Mouse (Mus musculus): ENCODE data around the gene Pip4k2b. TPM values are rescaled to one million over a fixed set of nuclear protein-coding genes. Genes with fewer than 3 reads are reported as not detected.

Pip4k2b gene
- polyA plus RNA-seq, 1 experiment from 2014 or later = 5.0 TPM

GRCm38 (mm10) chr11:97685613-97686321 lies 58.7 kb downstream of the Pip4k2b start, which contains the start of gene Cisd3:
TSS of gene Cisd3 (plus strand) at chr11:97685826.
- H3K4me2 ChIP-seq = peak within 1 kb of the TSS; percentile 92
- ATAC-seq (ENCODE audit: low FRiP score) = peak; percentile 85
- peak within 1 kb of the TSS; percentile 58 for H3K9ac ChIP-seq (replicated peaks)
- H3K27me3 ChIP-seq (replicated peaks) = no peaks in the 10 kb centered on the region
- peak within 1 kb of the TSS; percentile 45 for H3K4me3 ChIP-seq (replicated peaks)
- peaks cover 35% of the 10 kb centered on the region for H3K36me3 ChIP-seq
- H3K27ac ChIP-seq (replicated peaks) = peak within 1 kb of the TSS; percentile 60; the same call in 1 of the 2 replicates
- peaks cover 31% of the 10 kb centered on the region for H3K4me1 ChIP-seq
- under 1% methylated on average over 43 of the region's 43 CpGs for WGBS
- no peaks in the 10 kb centered on the region for H3K9me3 ChIP-seq (replicated peaks)

- no peaks in the 10 kb centered on the region for H3K27me3 ChIP-seq (replicated peaks)
- H3K9ac ChIP-seq (replicated peaks) = no peak overlapping the region
- no peak for ATAC-seq (ENCODE audit: low FRiP score)
- H3K27ac ChIP-seq (replicated peaks) = peak overlapping the region; percentile 60; the same call in 1 of the 2 replicates
- peaks cover 36% of the 10 kb centered on the region for H3K4me1 ChIP-seq
- H3K9me3 ChIP-seq (replicated peaks) = no peaks in the 10 kb centered on the region
- H3K36me3 ChIP-seq = peaks cover 32% of the 10 kb centered on the region
- 0 out of 2 replicates have a peak overlapping the region, but pooled peaks have one; percentile 45 for H3K4me3 ChIP-seq (replicated peaks)
- H3K4me2 ChIP-seq = peak overlapping the region; percentile 92
- 47% methylated on average over 7 of the region's 7 CpGs for WGBS
Measured at GRCm38 (mm10) chr11:97684766-97685165, 59.7 kb downstream of the Pip4k2b start.

GRCm38 (mm10) chr11:97684063-97684680 lies 60.3 kb downstream of the Pip4k2b start:
- H3K9me3 ChIP-seq (replicated peaks) = no peaks in the 10 kb centered on the region
- no peaks in the 10 kb centered on the region for H3K27me3 ChIP-seq (replicated peaks)
- no peak overlapping the region for H3K9ac ChIP-seq (replicated peaks)
- H3K4me2 ChIP-seq = no peak overlapping the region
- H3K4me3 ChIP-seq (replicated peaks) = no peak overlapping the region
- no peak for ATAC-seq (ENCODE audit: low FRiP score)
- peaks cover 36% of the 10 kb centered on the region for H3K4me1 ChIP-seq
- 80% methylated on average over 6 of the region's 6 CpGs for WGBS
- H3K36me3 ChIP-seq = peaks cover 35% of the 10 kb centered on the region
- H3K27ac ChIP-seq (replicated peaks) = no peak overlapping the region

- H3K4me1 ChIP-seq = peaks cover 37% of the 10 kb centered on the region
- no peak overlapping the region for H3K9ac ChIP-seq (replicated peaks)
- no peak for ATAC-seq (ENCODE audit: low FRiP score)
- peaks cover 38% of the 10 kb centered on the region for H3K36me3 ChIP-seq
- 84% methylated on average over 6 of the region's 6 CpGs for WGBS
- H3K4me3 ChIP-seq (replicated peaks) = no peak overlapping the region
- no peak overlapping the region for H3K27ac ChIP-seq (replicated peaks)
- H3K4me2 ChIP-seq = no peak overlapping the region
- H3K27me3 ChIP-seq (replicated peaks) = no peaks in the 10 kb centered on the region
- no peaks in the 10 kb centered on the region for H3K9me3 ChIP-seq (replicated peaks)
Measured at GRCm38 (mm10) chr11:97682504-97683055, 61.9 kb downstream of the Pip4k2b start.

GRCm38 (mm10) chr11:97680430-97680829 lies 64.1 kb downstream of the Pip4k2b start:
- no peaks in the 10 kb centered on the region for H3K9me3 ChIP-seq (replicated peaks)
- H3K4me1 ChIP-seq = peaks cover 28% of the 10 kb centered on the region
- H3K9ac ChIP-seq (replicated peaks) = no peak overlapping the region
- no peaks in the 10 kb centered on the region for H3K27me3 ChIP-seq (replicated peaks)
- no peak overlapping the region for H3K4me2 ChIP-seq
- H3K4me3 ChIP-seq (replicated peaks) = no peak overlapping the region
- ATAC-seq (ENCODE audit: low FRiP score) = no peak
- WGBS = 55% methylated on average over 12 of the region's 12 CpGs
- peak overlapping the region; percentile 41 for H3K27ac ChIP-seq (replicated peaks)
- H3K36me3 ChIP-seq = peaks cover 47% of the 10 kb centered on the region

DNA sequence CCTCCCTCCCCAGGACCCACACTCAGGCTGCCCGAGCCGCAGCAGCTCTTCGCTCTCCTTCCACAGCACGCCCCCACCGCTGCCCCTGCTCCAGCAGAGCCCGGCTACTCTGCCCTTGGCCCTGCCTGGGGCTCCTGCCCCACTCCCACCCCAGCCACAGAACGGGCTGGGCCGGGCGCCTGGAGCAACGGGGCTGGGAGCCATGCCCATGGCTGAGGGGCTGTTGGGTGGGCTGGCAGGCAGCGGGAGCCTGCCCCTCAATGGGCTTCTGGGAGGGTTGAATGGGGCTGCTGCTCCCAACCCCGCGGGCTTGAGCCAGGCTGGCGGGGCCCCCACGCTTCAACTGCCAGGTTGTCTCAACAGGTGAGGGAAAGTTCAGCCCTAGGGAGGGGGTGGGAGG lies 66.2 kb downstream of the Pip4k2b start:
- 85% methylated on average over 15 of the region's 15 CpGs for WGBS
- Histone ChIP-seq H3K36me3 (peaks cover 69% of the 10 kb centered on the region), H3K4me2 (no peak overlapping the region), H3K9ac (replicated peaks) (no peak overlapping the region), H3K27ac (replicated peaks) (no peak overlapping the region), H3K4me1 (peaks cover 17% of the 10 kb centered on the region), H3K9me3 (replicated peaks) (no peaks in the 10 kb centered on the region), H3K4me3 (replicated peaks) (no peak overlapping the region), H3K27me3 (replicated peaks) (no peaks in the 10 kb centered on the region)
- ATAC-seq (ENCODE audit: low FRiP score) = no peak

DNA sequence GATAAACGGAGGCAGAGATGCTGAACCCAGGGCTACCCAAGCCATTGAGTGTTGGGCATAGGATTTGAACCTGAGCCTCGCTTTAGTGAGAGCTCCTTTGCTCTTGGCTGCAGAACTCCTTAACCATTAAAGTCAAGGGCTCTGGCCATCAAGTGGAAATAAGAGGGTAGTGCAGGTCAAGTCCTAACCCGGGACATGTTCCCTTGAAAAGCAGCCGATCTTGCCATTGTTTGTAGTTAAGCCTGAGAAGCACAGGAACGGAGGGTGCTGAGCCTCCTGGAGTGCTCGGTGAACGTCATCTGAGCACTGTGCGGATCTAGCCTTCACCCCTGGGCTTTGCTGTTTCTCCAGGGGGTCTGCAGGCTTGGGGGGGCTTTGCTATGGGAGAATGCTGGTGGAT lies 66.7 kb downstream of the Pip4k2b start:
- no peak overlapping the region for H3K9ac ChIP-seq (replicated peaks)
- 52% methylated on average over 8 of the region's 8 CpGs for WGBS

DNA sequence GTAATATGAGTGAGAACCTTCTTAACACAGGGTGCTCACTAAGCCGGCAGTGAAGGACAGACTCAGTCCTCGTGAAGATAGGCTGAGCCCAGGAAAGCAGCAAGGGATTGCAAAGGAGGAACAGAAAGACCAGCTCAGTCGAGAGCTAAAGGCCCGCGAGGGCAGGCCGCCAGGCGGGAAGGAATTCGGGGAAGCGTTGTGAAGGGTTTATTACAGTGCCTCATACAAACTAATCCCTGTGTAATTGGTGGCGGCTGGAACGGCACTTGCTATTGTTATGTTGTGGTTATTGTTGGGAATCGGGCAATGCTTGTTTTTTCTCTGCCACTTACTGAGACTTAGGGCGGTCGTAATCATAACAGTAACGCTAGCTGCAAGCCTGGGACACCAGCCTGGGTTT lies 67.1 kb downstream of the Pip4k2b start:
- H3K27me3 ChIP-seq (replicated peaks) = no peaks in the 10 kb centered on the region
- H3K4me1 ChIP-seq = peaks cover 17% of the 10 kb centered on the region
- no peaks in the 10 kb centered on the region for H3K9me3 ChIP-seq (replicated peaks)
- H3K9ac ChIP-seq (replicated peaks) = no peak overlapping the region
- H3K27ac ChIP-seq (replicated peaks) = no peak overlapping the region
- WGBS = 25% methylated on average over 15 of the region's 15 CpGs
- peaks cover 73% of the 10 kb centered on the region for H3K36me3 ChIP-seq
- H3K4me3 ChIP-seq (replicated peaks) = no peak overlapping the region
- no peak for ATAC-seq (ENCODE audit: low FRiP score)
- H3K4me2 ChIP-seq = no peak overlapping the region

More for the DNA sequence above, 66.7 kb downstream of the Pip4k2b start:
- Histone ChIP-seq H3K27ac (replicated peaks) (no peak overlapping the region), H3K9me3 (replicated peaks) (no peaks in the 10 kb centered on the region), H3K4me3 (replicated peaks) (no peak overlapping the region), H3K4me2 (no peak overlapping the region), H3K36me3 (peaks cover 73% of the 10 kb centered on the region), H3K4me1 (peaks cover 17% of the 10 kb centered on the region), H3K27me3 (replicated peaks) (no peaks in the 10 kb centered on the region)
- no peak for ATAC-seq (ENCODE audit: low FRiP score)

- Histone ChIP-seq H3K27ac (replicated peaks) (no peak overlapping the region), H3K4me2 (no peak overlapping the region), H3K4me1 (peaks cover 17% of the 10 kb centered on the region), H3K9ac (replicated peaks) (no peak overlapping the region), H3K9me3 (replicated peaks) (no peaks in the 10 kb centered on the region), H3K36me3 (peaks cover 72% of the 10 kb centered on the region), H3K27me3 (replicated peaks) (no peaks in the 10 kb centered on the region), H3K4me3 (replicated peaks) (no peak overlapping the region)
- ATAC-seq (ENCODE audit: low FRiP score) = no peak
- 86% methylated on average over 14 of the region's 15 CpGs for WGBS
Measured at GRCm38 (mm10) chr11:97676050-97676754, 68.3 kb downstream of the Pip4k2b start.

DNA sequence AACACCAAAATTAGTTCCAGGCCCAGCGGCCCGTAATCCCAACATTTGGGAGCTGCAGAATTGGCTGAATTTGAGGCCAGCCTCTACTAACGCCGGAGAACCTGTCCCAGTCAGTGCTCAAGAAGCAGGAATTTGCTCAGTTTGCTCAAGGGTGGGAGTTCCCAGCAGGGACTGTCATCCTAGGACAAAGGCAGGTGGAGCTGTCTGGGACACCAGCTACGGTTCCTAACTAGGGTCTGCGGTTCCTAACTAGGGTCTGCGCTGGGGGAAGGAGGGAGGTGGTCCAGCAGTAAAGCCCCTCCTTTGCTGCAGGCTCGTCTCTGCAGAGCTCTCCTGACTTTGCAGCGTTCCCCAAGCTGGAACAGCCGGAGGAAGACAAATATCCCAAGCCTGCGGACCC lies 71.4 kb downstream of the Pip4k2b start:
- WGBS = 84% methylated on average over 11 of the region's 11 CpGs

DNA sequence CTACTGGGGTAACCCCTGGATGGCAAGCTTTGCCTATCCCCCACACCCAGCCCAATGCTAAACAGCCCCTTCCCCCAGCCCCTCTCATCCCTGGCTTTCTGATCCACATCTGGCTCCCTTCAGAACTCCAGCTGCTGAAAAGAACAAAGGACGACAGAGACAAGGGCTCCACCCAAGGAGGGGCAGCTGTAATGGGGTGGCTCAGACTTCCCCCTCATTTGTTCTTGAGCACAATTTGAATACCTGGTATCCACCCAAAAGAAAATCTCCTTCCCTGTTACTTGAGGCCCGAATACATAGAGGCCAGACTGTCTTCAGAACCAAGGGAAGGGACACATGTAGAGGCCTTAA lies 73.4 kb downstream of the Pip4k2b start:
- Histone ChIP-seq H3K27ac (replicated peaks) (no peak overlapping the region), H3K4me1 (peaks cover 11% of the 10 kb centered on the region), H3K36me3 (peaks cover 76% of the 10 kb centered on the region), H3K27me3 (replicated peaks) (no peaks in the 10 kb centered on the region), H3K9ac (replicated peaks) (no peak overlapping the region), H3K4me3 (replicated peaks) (no peak overlapping the region), H3K4me2 (no peak overlapping the region), H3K9me3 (replicated peaks) (no peaks in the 10 kb centered on the region)
- ATAC-seq (ENCODE audit: low FRiP score) = no peak
- 55% methylated on average over 2 of the region's 2 CpGs for WGBS

More for the DNA sequence above, 71.4 kb downstream of the Pip4k2b start:
- H3K9me3 ChIP-seq (replicated peaks) = no peaks in the 10 kb centered on the region
- peaks cover 19% of the 10 kb centered on the region for H3K4me1 ChIP-seq
- peaks cover 78% of the 10 kb centered on the region for H3K36me3 ChIP-seq
- no peaks in the 10 kb centered on the region for H3K27me3 ChIP-seq (replicated peaks)
- no peak overlapping the region for H3K27ac ChIP-seq (replicated peaks)
- no peak for ATAC-seq (ENCODE audit: low FRiP score)
- H3K4me2 ChIP-seq = no peak overlapping the region
- no peak overlapping the region for H3K4me3 ChIP-seq (replicated peaks)
- H3K9ac ChIP-seq (replicated peaks) = no peak overlapping the region

Measured in neural tube, embryonic 15.5 days (tissue).